Mouse (Mus musculus) cerebellum, adult 8-10 months (tissue): Measurements from ENCODE around the gene Zc3h18.

Source experiments
- DNase-seq: peaks from one replicate; pipeline ENCODE4 v3.0.0; 2022

The Zc3h18 gene

GRCm38 (mm10) chr8:122376365-122377231 lies at the start of gene Zc3h18:
Gene Zc3h18, plus strand, starts transcription at chr8:122376609.
- peak; percentile 99 for DNase-seq

- DNase-seq: no peak
These were observed 47.3 kb upstream of the Zc3h18 start for GRCm38 (mm10) chr8:122329072-122329471.

DNA sequence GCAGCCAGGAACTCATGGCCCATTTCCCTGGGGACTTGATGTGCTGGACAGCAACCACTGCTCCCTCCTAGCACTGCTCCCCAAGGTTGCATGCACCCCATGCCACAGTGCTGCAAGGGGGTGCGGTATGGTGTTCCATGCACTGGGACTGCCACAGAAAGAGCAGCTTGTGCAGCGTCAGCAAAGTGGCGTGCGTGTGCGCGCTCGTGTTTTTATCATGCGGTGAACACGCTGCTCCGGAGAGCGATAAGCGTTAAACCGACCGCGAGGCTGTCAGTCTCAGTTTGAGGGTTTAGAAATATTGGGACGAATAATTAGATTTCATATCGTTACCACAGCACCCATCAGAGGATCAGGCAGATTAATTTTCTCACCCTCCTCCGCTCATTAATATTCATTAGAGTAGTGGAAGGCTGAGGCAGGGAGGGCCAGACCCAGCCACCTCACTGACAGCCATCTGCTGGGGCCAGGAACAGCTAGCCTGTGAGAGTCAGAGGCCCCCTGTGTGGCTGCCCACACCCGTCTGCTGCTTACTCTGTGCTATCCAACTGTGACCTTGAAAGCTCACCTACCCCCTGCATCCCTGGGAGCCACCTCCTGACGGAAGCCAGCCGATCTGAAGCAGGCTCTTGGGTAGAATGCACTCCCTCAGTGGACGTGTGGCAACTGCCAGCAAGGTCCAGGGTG lies 46.7 kb upstream of the Zc3h18 start:
- no peak for DNase-seq

DNA sequence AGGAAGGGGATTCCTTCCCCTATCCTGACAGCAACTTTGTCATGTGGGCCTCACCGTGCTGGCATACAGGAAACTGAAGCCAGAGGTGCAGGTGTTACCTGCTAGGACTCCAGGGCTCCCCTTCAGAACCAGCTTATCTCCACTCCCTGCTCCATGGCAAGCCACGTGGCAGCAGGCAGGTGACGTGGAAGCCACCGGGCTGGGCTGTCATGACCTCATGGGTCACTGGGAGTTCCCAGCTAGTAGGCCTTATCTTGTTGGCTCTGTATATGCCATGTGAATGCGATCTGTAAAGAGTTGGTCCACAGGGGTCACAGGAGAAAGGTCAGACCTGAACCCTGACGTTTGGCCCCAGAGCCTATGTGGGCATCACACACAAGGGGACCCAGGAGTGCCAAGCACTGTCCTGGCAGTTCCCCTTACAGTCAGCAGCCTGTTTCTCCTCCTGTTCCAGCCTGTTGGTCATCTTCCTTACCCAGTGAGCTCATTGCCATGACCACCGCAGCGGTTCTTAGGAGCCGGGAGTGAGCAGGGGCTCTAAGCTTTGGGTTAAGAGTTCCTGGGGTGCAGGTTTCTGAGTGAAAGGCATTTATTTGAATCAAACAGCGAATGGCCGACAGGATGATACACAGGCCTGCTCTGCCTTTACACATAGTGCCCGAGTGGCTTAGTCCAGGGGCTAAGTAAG lies 45.8 kb upstream of the Zc3h18 start:
- DNase-seq: no peak

GRCm38 (mm10) chr8:122331134-122331523 lies 45.3 kb upstream of the Zc3h18 start:
- DNase-seq: no peak

GRCm38 (mm10) chr8:122332753-122333506 lies 43.5 kb upstream of the Zc3h18 start:
- DNase-seq: peak; percentile 88

GRCm38 (mm10) chr8:122333531-122333930 lies 42.9 kb upstream of the Zc3h18 start:
- no peak for DNase-seq

DNA sequence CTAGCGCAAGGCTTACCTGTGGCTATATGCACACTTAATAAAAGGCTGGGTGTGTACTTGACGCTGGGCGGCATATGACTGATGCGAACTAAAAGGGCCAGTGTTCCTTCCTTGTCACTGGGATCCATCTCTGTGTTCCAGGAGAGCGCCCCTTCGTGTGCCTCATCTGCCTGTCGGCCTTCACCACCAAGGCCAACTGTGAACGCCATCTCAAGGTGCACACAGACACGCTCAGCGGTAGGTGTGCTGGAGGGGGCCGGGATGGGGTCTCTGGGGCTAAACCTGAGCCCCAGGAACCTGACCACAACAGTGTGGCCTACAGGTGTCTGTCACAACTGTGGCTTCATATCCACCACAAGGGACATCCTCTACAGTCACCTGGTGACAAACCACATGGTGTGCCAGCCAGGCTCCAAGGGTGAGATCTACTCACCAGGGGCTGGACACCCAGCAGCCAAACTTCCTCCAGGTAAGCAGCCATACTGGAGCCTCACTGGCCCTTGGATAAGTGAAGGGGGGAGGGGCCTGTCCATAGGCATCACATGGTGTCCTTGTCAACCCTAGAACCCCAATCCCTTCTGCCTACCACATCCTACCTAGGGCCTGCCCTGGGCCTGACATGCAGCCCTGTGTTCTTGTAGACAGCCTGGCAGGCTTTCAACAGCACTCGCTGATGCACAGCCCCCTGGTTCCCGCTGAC lies 41.5 kb upstream of the Zc3h18 start:
- DNase-seq: no peak

DNA sequence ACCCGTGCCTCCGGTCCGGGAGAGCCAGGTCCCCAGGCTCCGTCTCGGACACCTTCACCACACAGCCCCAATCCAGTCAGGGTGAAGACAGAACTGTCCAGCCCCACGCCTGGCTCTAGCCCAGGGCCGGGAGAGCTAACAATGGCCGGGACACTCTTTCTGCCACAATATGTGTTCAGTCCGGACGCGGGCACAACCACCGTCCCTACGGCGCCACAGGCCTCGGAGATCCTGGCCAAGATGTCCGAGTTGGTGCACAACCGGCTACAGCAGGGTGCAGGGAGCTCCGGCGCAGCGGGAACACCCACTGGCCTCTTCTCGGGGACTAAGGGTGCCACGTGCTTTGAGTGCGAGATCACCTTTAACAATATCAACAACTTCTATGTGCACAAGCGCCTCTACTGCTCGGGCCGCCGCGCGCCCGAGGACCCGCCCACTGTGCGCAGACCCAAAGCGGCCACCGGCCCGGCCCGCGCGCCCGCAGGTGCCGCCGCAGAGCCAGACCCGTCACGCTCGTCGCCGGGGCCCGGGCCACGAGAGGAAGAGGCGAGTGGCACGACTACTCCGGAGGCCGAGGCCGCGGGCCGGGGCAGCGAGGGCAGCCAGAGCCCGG lies 40.7 kb upstream of the Zc3h18 start:
- no peak for DNase-seq

GRCm38 (mm10) chr8:122336251-122336910 lies 40.0 kb upstream of the Zc3h18 start:
- no peak for DNase-seq

- no peak for DNase-seq
These were observed 37.6 kb upstream of the Zc3h18 start for GRCm38 (mm10) chr8:122338852-122339251.

- no peak for DNase-seq
These were observed 35.6 kb upstream of the Zc3h18 start for GRCm38 (mm10) chr8:122340761-122341160.

DNA sequence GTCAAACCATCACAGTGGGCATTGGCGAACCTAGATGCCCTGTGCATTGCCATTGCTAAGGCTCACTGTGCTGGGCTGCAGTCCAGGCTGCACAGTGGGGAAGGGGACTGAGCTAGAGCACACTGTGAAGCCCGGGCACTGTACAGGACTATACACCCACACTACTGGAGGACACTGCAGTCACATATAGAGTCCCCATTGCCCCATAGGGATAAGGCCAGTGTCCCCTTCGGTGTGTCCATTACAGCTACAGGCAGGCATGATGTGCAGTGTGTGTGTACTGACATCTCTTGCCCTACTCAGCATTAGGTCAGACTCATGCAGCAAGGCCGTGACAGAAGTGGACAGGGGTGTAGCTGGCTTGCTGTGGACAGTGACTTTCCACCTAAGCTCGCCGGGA lies 34.6 kb upstream of the Zc3h18 start:
- no peak for DNase-seq

GRCm38 (mm10) chr8:122342362-122342761 lies 34.0 kb upstream of the Zc3h18 start:
- no peak for DNase-seq

- DNase-seq: no peak
These were observed 33.6 kb upstream of the Zc3h18 start for GRCm38 (mm10) chr8:122342806-122343209.

- DNase-seq: no peak
These were observed 33.1 kb upstream of the Zc3h18 start for GRCm38 (mm10) chr8:122343341-122343740.

GRCm38 (mm10) chr8:122343758-122344157 lies 32.7 kb upstream of the Zc3h18 start:
- DNase-seq: peak; percentile 48

GRCm38 (mm10) chr8:122344219-122344618 lies 32.2 kb upstream of the Zc3h18 start:
- DNase-seq: no peak

GRCm38 (mm10) chr8:122345181-122346095 lies 31.0 kb upstream of the Zc3h18 start:
- no peak for DNase-seq
